Mouse (Mus musculus) hindbrain, embryonic 11.5 days (tissue): ENCODE measurements around the gene Cacna1d. TPM values are rescaled to one million over a fixed set of nuclear protein-coding genes. Genes with fewer than 3 reads are reported as not detected.
A peak's percentile ranks its signal among the peaks of the same experiment; 100 is the strongest.

Source experiments
- ATAC-seq: fragments of 200-750 bp; cut with Nextera tagmentation; 2 replicates; pipeline ENCODE4 v1.8.0; 2017; ENCODE audit warnings: mild to moderate bottlenecking, moderate TSS enrichment, moderate library complexity; ENCODE audit not compliant: low FRiP score
- DNase-seq: peaks from one replicate; pipeline ENCODE4 v3.0.0-alpha.2; 2015; ENCODE audit warnings: low spot score
- H3K27ac ChIP-seq: fragments of 300-500 bp; sonication (generic); 2 replicates; pipeline ENCODE4 v1.5.1; 2014; ENCODE audit warnings: mild to moderate bottlenecking, low read depth, low read length
- H3K27me3 ChIP-seq: fragments of 300-500 bp; sonication (generic); 2 replicates; pipeline ENCODE4 v1.6.1; 2014; ENCODE audit warnings: mild to moderate bottlenecking, low read length, moderate library complexity, mixed read lengths; ENCODE audit not compliant: control insufficient read depth, insufficient read depth
- H3K36me3 ChIP-seq: fragments of 300-500 bp; sonication (generic); 2 replicates; pipeline ENCODE4 v1.6.1; 2014; ENCODE audit warnings: mild to moderate bottlenecking, low read length, moderate library complexity, mixed read lengths; ENCODE audit not compliant: control insufficient read depth, insufficient read depth
- H3K4me1 ChIP-seq: fragments of 300-500 bp; sonication (generic); replicated peaks from 2 replicates; pipeline ENCODE4 v1.6.1; 2014; ENCODE audit warnings: low read length, mixed read lengths; ENCODE audit not compliant: control insufficient read depth, insufficient read depth
- H3K4me2 ChIP-seq: fragments of 300-500 bp; sonication (generic); replicated peaks from 2 replicates; pipeline ENCODE4 v1.6.1; 2014; ENCODE audit warnings: mild to moderate bottlenecking, low read depth, low read length
- H3K4me3 ChIP-seq: fragments of 300-500 bp; sonication (generic); 2 replicates; pipeline ENCODE4 v1.5.1; 2014; ENCODE audit warnings: low read depth, low read length
- H3K9ac ChIP-seq: fragments of 300-500 bp; sonication (generic); 2 replicates; pipeline ENCODE4 v1.6.1; 2014; ENCODE audit warnings: low read depth, low read length
- H3K9me3 ChIP-seq: fragments of 300-500 bp; sonication (generic); 2 replicates; pipeline ENCODE4 v1.6.1; 2016; ENCODE audit warnings: low read length; ENCODE audit not compliant: control insufficient read depth
- WGBS: fragments of 180-500 bp; shearing (Covaris S2); extraction: QIAGEN DNeasy Blood & Tissue Kit; methylation state at CpG from one replicate; pipeline ENCODE4 v1.1.7; 2014; 5-methylcytosine and 5-hydroxymethylcytosine counted together
- polyA plus RNA-seq: library from polyadenylated mRNA; unstranded; fragments of >200 nt; fragmentation: Nextera tagmentation; extraction: Ambion mirVana; gene quantifications from 2 replicates; pipeline ENCODE4 v1.2.1, GENCODE M21; 2014

Cacna1d gene
- polyA plus RNA-seq, 1 experiment from 2014 or later, result 2.9 TPM

DNA sequence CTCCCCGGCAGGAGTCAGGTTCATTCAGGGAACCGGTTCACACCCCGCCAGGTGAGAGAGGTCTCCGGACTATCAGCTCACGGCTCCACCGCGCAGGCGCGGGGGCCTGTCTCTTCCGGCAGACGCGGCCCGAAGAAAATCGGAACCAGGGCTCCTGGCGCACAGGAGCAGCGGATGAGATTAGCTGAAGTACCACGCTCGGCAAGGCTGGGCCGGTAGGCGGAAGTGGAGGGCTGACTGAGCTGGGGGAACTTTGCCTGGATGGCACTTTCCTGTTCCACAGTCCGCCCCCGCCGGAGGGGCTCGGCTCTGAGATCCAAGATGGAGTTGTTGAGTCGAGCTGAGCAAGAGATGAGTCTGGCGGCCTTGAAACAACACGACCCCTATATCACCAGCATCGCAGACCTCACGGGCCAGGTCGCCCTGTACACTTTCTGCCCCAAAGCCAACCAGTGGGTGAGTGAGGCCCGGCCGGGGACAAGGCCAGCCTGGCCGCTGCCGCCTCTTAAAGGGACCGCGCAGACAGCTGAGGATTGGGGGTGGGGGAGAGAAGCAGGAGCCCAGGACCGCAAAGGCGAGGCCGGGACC, 11.8 kb downstream of the Cacna1d start, which contains the start of gene Dcp1a:
Gene Dcp1a (plus strand): TSS at position 175 of the 588 bp plus-strand sequence.
- Histone ChIP-seq H3K27ac (peak within 1 kb of the TSS; percentile 78), H3K27me3 (no peaks in the 10 kb centered on the region), H3K36me3 (no peaks in the 10 kb centered on the region), H3K4me3 (peak within 1 kb of the TSS; percentile 91), H3K4me2 (peak within 1 kb of the TSS; percentile 60), H3K9me3 (no peaks in the 10 kb centered on the region), H3K4me1 (0 out of 2 replicates have a peak, but pooled peaks cover 4% of the 10 kb centered on the region), H3K9ac (peak within 1 kb of the TSS; percentile 94)
- ATAC-seq (peak; percentile 98), DNase-seq (peak; percentile 96)
- WGBS, result under 1% methylated on average over 39 of the region's 39 CpGs

DNA sequence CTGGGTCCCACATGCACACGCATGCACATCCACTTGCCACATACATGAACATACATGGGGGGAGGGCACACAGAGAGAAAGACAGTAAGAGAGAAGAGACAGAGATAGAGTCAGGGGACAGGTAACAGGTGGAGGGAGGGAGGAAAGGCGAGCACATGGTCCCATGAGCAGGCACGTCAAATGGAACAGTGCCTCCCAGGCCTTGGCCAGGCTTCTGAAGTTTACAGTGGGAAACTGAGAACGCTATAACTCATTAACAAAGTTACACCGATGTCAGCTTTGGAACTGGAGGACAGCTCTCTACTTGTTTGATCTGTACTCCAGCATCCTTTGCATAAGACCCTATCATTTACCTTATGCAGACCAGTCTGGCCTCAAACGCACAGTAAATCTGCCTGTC, 16.8 kb downstream of the Cacna1d start:
- Histone ChIP-seq H3K4me1 (no peaks in the 10 kb centered on the region), H3K4me2 (no peak overlapping the region), H3K9me3 (no peaks in the 10 kb centered on the region), H3K4me3 (no peak overlapping the region), H3K9ac (no peak overlapping the region), H3K27ac (no peak overlapping the region), H3K27me3 (no peaks in the 10 kb centered on the region), H3K36me3 (no peaks in the 10 kb centered on the region)
- DNase-seq (no peak), ATAC-seq (no peak)
- WGBS, result 86% methylated on average over 6 of the region's 6 CpGs

DNA sequence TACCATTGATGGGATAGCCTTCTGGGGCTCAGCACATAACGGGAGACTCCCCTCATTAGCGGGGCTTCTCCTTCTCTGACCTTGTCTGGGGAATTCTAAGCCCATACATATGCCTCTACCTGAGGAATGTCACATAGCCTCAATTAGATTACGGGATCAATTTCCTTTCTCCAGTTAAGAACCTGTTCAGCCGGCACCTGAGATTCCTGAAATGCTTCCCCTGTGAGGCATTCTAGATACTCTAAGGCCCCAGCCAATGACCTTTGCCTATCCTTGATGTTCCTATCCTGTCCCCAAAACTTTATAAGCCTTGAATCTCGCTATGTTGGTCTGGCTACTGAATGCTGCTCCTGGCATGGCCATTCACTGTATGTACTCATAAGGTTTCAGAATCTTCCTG, 17.6 kb downstream of the Cacna1d start:
- Histone ChIP-seq H3K27ac (no peak overlapping the region), H3K9me3 (no peaks in the 10 kb centered on the region), H3K4me1 (no peaks in the 10 kb centered on the region), H3K9ac (no peak overlapping the region), H3K4me3 (no peak overlapping the region), H3K4me2 (no peak overlapping the region), H3K27me3 (no peaks in the 10 kb centered on the region), H3K36me3 (no peaks in the 10 kb centered on the region)
- ATAC-seq (no peak), DNase-seq (no peak)
- WGBS, result 82% methylated on average over 5 of the region's 5 CpGs

DNA sequence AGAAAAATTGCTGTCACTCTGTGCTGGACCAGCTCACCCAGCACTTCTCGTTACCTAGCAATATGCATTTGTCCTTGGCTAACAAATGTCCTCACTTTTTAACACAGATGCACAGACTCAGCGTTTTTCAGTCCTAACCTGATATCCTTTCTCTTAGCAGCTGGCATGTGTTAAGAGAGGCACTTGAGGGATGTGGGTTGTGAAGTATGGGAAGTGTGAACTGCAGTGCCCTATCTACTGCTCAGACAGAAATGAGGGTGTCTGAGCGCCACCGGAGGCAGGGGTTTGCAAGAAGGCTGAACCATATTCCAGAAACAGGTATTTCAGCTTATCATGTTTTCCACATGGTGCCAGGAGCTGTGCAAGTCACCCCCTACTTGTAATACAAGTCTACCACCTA, 27.9 kb downstream of the Cacna1d start:
- H3K9ac ChIP-seq, result no peak overlapping the region
- DNase-seq, result no peak
- H3K27me3 ChIP-seq, result no peaks in the 10 kb centered on the region
- H3K4me2 ChIP-seq, result no peak overlapping the region
- no peaks in the 10 kb centered on the region for H3K4me1 ChIP-seq
- no peaks in the 10 kb centered on the region for H3K9me3 ChIP-seq
- 85% methylated on average over 4 of the region's 4 CpGs for WGBS
- H3K4me3 ChIP-seq, result no peak overlapping the region
- ATAC-seq, result no peak
- H3K27ac ChIP-seq, result no peak overlapping the region
- H3K36me3 ChIP-seq, result no peaks in the 10 kb centered on the region

DNA sequence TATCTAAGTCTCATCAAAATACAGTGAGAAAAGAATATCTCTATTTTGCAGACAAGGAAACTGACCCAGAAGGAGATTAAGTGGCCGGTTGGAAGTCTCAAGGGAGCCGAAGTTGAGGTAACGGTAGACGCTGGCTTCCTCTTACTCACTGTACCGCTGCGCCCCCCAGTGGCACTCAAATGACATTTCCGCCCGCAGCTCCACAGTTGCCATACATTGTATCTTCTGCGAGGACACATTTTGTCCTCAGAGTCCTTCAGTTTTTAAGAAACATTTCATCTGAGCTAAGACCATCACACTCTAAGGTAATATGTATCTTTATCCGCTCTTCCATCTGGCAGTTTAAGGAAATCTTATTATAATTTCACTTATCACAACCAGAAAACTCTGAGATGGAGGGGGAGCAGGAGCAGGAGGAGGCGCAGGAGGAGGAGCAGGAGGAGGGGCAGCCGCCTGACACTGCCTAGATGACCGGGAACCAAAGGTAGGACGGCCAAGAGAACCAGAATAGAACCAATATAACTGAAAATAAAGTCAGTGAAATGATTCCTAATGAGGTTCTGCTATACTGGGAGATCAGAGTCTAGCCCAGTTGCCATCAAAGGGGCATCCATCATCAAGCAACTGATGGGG, 31.2 kb downstream of the Cacna1d start:
- Histone ChIP-seq H3K4me3 (no peak overlapping the region), H3K4me1 (no peaks in the 10 kb centered on the region), H3K9me3 (no peaks in the 10 kb centered on the region), H3K36me3 (no peaks in the 10 kb centered on the region), H3K27ac (no peak overlapping the region), H3K4me2 (no peak overlapping the region), H3K9ac (no peak overlapping the region), H3K27me3 (no peaks in the 10 kb centered on the region)
- 4% methylated on average over 14 of the region's 14 CpGs for WGBS
- peak; percentile 89 for DNase-seq
- no peak for ATAC-seq

DNA sequence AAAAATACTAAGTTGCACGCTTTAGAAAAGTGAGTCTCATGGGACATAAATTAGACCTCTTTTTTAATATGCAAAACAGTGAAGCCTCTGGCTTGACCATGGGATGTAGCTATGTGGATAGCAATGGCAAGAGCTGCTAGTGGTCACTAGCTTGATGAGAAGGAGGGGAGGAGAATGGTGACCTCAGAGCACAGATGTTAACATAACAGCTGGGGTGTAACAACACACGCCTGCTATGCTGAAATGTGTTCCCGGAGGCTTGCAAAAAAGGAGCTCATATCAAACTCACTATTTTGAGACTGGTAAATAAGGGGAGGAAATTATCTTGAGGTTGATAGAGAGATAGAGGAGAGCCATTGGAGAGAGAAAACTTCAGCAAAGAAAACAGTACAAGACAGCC, 32.4 kb downstream of the Cacna1d start:
- Histone ChIP-seq H3K9ac (no peak overlapping the region), H3K4me1 (no peaks in the 10 kb centered on the region), H3K9me3 (no peaks in the 10 kb centered on the region), H3K27me3 (no peaks in the 10 kb centered on the region), H3K36me3 (no peaks in the 10 kb centered on the region), H3K4me2 (no peak overlapping the region), H3K27ac (no peak overlapping the region), H3K4me3 (no peak overlapping the region)
- no peak for DNase-seq
- ATAC-seq, result no peak
- 78% methylated on average over 3 of the region's 3 CpGs for WGBS

DNA sequence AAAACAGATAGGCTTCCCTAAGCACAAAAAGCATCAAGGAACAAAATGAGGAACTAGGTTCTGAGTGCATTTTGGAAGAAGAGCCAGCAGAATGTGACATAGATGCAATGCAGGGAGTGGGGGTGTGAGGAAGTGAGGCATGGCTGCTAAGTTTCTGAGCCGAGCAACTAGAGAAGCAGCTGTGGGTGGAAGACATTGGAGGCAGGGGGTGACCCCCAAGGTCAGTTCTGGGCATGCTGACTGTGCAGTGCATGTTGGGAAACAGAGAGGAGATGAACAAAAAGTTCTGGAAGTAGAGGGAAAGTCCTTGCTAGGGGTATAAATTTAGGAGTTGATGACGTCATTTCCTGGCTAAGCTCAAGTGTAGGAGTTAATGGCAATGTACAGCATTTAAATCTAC, 33.4 kb downstream of the Cacna1d start:
- no peak for ATAC-seq
- H3K27me3 ChIP-seq, result no peaks in the 10 kb centered on the region
- no peak overlapping the region for H3K27ac ChIP-seq
- H3K9me3 ChIP-seq, result no peaks in the 10 kb centered on the region
- WGBS, result 48% methylated on average over 2 of the region's 2 CpGs
- H3K4me3 ChIP-seq, result no peak overlapping the region
- H3K4me1 ChIP-seq, result no peaks in the 10 kb centered on the region
- no peak overlapping the region for H3K9ac ChIP-seq
- no peak overlapping the region for H3K4me2 ChIP-seq
- no peaks in the 10 kb centered on the region for H3K36me3 ChIP-seq
- DNase-seq, result no peak

DNA sequence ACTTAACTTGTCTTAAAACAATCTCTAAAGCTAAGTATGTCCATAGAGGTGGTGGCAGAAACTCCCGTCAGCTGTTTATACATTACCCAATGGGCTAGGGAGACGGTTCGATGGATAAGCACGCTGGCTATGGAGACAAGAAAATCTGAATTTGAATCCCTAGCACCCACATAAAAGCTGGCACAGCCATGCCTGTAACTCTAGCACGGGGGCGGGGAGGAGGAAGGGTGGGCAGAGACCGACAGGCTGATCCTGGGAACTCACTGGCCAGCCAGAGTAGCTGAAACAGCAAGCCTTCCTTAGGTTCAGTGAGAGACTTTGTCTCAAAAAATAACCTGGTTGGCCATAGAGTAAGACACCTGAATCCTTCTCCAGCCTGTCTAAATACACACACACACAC, 33.8 kb downstream of the Cacna1d start:
- no peaks in the 10 kb centered on the region for H3K36me3 ChIP-seq
- H3K27me3 ChIP-seq, result no peaks in the 10 kb centered on the region
- H3K9me3 ChIP-seq, result no peaks in the 10 kb centered on the region
- ATAC-seq (no peak), DNase-seq (no peak)
- H3K9ac ChIP-seq, result no peak overlapping the region
- H3K4me2 ChIP-seq, result no peak overlapping the region
- H3K4me3 ChIP-seq, result no peak overlapping the region
- H3K27ac ChIP-seq, result no peak overlapping the region
- H3K4me1 ChIP-seq, result no peaks in the 10 kb centered on the region
- WGBS, result 67% methylated on average over 7 of the region's 7 CpGs
